Mouse (Mus musculus) neural tube, embryonic 13.5 days (tissue): Measurements from ENCODE around the gene Micall2. TPM values are rescaled to one million over a fixed set of nuclear protein-coding genes. Genes with fewer than 3 reads are reported as not detected.

Source experiments
- ATAC-seq: fragments of 200-750 bp; cut with Nextera tagmentation; 2 replicates; pipeline ENCODE4 v1.8.0; 2017; ENCODE audit warnings: low read depth, mild to moderate bottlenecking, moderate TSS enrichment, moderate library complexity
- H3K27ac ChIP-seq: fragments of 300-500 bp; sonication (generic); replicated peaks from 2 replicates; pipeline ENCODE4 v1.5.1; 2015; ENCODE audit warnings: moderate library complexity, mild to moderate bottlenecking, inconsistent platforms
- H3K27me3 ChIP-seq: fragments of 300-500 bp; sonication (generic); 2 replicates; pipeline ENCODE4 v1.6.1; 2015; ENCODE audit warnings: mild to moderate bottlenecking, inconsistent platforms
- H3K36me3 ChIP-seq: fragments of 300-500 bp; sonication (generic); 2 replicates; pipeline ENCODE4 v1.6.1; 2015; ENCODE audit warnings: mild to moderate bottlenecking, inconsistent platforms
- H3K4me1 ChIP-seq: fragments of 300-500 bp; sonication (generic); replicated peaks from 2 replicates; pipeline ENCODE4 v1.6.1; 2015; ENCODE audit warnings: inconsistent platforms
- H3K4me2 ChIP-seq: fragments of 300-500 bp; sonication (generic); 2 replicates; pipeline ENCODE4 v1.6.1; 2015; ENCODE audit warnings: inconsistent platforms, mild to moderate bottlenecking, moderate library complexity
- H3K4me3 ChIP-seq: fragments of 300-500 bp; sonication (generic); 2 replicates; pipeline ENCODE4 v1.5.1; 2015; ENCODE audit warnings: mild to moderate bottlenecking, inconsistent platforms
- H3K9ac ChIP-seq: fragments of 300-500 bp; sonication (generic); 2 replicates; pipeline ENCODE4 v1.6.1; 2015; ENCODE audit warnings: moderate library complexity, mild to moderate bottlenecking, inconsistent platforms
- H3K9me3 ChIP-seq: fragments of 300-500 bp; sonication (generic); 2 replicates; pipeline ENCODE4 v1.6.1; 2016; ENCODE audit warnings: inconsistent platforms
- WGBS: fragments of 180-500 bp; shearing (Covaris S2); methylation state at CpG from one replicate; pipeline ENCODE4 v1.1.7; 2015; 5-methylcytosine and 5-hydroxymethylcytosine counted together
- polyA plus RNA-seq: library from polyadenylated mRNA; unstranded; fragments of >200 nt; fragmentation: Nextera tagmentation; extraction: Ambion mirVana; gene quantifications from 2 replicates; pipeline ENCODE4 v1.2.1, GENCODE M21; 2015

The Micall2 gene
- polyA plus RNA-seq: 6.2 and 6.3 TPM in 2 replicates

DNA sequence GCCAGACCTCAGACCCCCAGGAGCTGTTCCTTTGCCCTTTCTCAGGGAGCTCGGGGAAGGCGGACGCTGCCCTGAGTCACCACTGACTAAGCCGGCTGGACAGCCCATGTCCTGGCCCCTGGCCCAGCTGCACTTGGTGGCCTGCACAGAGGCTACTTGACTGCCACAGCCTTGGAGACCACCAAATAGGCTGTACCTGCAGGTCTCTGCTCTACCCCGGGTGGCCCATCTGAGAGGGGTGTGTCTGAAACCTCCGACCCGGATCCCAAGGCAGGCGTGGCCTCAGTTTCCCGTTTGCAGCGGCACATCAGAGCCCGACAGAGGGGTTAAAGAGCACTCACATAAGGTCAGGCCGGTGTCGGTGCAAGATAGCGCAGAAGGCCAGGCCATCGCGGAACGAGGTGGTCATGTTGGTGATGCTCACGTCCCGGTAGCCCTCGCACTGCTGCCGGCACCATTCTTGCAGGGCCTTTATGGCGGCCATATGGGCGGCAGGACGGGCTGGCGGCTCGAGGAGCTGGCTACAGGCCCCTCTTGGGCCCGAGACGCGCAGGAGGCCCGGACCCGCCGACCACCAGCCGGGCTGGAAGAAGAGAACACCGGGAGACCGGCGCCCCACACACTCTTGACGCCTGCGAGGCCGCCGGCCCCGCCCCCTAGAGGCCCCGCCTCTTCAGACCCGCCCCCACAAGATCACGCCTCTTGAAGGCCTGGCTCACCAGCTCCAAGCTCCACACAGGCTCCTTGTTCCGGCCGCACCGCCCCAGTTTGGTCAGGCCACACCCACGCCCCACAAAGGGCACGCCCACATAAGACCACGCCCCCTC lies at the start of gene Micall2:
Gene Micall2, minus strand, starts transcription at position 660 of the 827 bp plus-strand sequence.
- peak; percentile 97 for ATAC-seq
- peak within 1 kb of the TSS; percentile 75 for H3K9ac ChIP-seq
- peak within 1 kb of the TSS; percentile 89 for H3K4me2 ChIP-seq
- peak within 1 kb of the TSS; percentile 51 for H3K4me3 ChIP-seq
- no peaks in the 10 kb centered on the region for H3K36me3 ChIP-seq
- peak within 1 kb of the TSS; percentile 35; the same call in 1 of the 2 replicates for H3K27ac ChIP-seq
- H3K4me1 ChIP-seq: peaks cover 47% of the 10 kb centered on the region
- WGBS: 6% methylated on average over 50 of the region's 50 CpGs
- H3K9me3 ChIP-seq: no peaks in the 10 kb centered on the region
- H3K27me3 ChIP-seq: peaks cover 18% of the 10 kb centered on the region

DNA sequence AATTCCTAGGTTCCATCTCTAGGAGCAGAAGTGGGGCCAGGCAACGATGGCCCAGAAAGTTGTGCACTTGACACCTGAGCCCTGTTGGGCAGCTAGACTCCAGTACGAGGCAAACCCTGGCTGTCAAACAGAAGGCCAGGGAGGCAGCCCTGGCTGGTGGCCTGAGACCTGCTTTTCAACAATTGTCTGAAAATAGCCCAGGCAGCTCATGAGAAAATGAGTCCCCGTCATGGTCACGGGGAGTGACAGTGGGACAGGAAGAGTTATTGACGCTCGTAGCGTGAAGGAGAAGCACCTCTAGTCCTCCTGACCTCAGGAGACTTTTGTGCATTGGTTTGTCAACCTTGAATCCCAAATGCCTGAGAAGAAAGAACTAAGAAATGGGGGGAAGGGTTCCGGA lies 45.3 kb upstream of the Micall2 start:
- WGBS: 83% methylated on average over 8 of the region's 8 CpGs
- H3K4me2 ChIP-seq: no peak overlapping the region
- H3K36me3 ChIP-seq: no peaks in the 10 kb centered on the region
- no peak overlapping the region for H3K9ac ChIP-seq
- no peaks in the 10 kb centered on the region for H3K9me3 ChIP-seq
- no peak overlapping the region for H3K27ac ChIP-seq
- ATAC-seq: no peak
- no peaks in the 10 kb centered on the region for H3K27me3 ChIP-seq
- H3K4me3 ChIP-seq: no peak overlapping the region
- no peaks in the 10 kb centered on the region for H3K4me1 ChIP-seq

DNA sequence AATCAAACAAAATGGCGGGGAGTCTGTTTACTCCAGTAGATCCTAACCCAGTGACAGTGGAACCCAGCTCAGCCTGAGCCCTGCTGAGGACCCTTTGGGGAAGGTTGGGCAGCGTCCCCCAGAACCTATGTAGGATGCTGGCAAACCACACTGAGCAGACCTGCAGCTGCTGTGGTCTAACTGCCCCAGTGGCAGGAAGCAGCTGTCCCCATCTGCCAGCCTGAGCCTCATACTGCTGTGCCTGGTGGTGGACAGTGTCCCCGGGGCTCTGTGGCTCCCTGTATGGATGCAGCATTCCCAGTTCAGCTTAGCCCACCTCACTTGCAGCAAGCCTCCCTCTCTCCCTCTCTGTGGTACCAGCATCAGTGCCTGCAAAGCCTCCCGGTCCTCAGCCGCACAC lies 40.8 kb upstream of the Micall2 start:
- 83% methylated on average over 5 of the region's 5 CpGs for WGBS
- no peak overlapping the region for H3K9ac ChIP-seq
- H3K27ac ChIP-seq: no peak overlapping the region
- H3K36me3 ChIP-seq: peaks cover 20% of the 10 kb centered on the region
- no peak overlapping the region for H3K4me3 ChIP-seq
- H3K27me3 ChIP-seq: no peaks in the 10 kb centered on the region
- H3K9me3 ChIP-seq: no peaks in the 10 kb centered on the region
- ATAC-seq: no peak
- H3K4me2 ChIP-seq: no peak overlapping the region
- peaks cover 13% of the 10 kb centered on the region for H3K4me1 ChIP-seq

DNA sequence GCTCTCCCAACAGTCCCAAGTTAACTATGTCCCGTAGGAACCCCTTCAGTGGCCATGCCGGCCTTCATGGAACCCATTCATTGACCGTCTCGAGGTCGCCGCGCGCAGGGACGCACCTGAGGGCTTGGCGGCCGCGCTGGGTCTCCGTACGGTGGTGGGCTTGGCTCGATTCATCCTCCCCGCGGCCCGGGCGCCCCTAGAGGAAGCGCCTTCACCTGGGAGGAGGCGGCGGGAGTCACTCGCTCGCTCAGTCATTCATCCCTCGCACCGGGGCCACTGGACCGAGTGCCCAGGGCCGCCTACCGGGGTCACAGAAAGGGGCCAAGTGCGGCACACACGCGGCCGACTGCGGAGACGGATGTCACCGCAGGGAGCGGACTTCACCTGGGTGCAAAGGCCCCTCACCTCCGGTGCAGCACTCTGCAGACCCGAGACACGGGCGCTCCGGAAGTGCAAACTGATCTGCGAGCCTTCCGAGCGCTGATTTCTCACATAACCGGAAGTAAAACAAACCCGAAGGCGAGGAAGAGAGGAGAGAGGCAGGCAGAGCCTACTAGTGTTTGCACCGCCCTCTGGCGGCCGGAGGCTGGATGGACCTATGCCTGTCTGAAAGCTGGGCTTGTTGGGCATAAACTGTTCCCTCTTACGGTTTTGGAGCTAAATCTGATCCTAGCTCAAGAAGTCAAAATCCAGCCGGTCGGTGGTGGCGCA lies 39.2 kb upstream of the Micall2 start, which contains the start of gene Ints1:
Gene Ints1, minus strand, starts transcription at position 459 of the 711 bp plus-strand sequence.
- Histone ChIP-seq H3K4me1 (peaks cover 13% of the 10 kb centered on the region), H3K4me3 (peak within 1 kb of the TSS; percentile 98), H3K4me2 (peak within 1 kb of the TSS; percentile 95), H3K9me3 (no peaks in the 10 kb centered on the region), H3K36me3 (peaks cover 36% of the 10 kb centered on the region), H3K27me3 (no peaks in the 10 kb centered on the region), H3K9ac (peak within 1 kb of the TSS; percentile 93), H3K27ac (peak within 1 kb of the TSS; percentile 72)
- under 1% methylated on average over 55 of the region's 55 CpGs for WGBS
- peak; percentile 93 for ATAC-seq

DNA sequence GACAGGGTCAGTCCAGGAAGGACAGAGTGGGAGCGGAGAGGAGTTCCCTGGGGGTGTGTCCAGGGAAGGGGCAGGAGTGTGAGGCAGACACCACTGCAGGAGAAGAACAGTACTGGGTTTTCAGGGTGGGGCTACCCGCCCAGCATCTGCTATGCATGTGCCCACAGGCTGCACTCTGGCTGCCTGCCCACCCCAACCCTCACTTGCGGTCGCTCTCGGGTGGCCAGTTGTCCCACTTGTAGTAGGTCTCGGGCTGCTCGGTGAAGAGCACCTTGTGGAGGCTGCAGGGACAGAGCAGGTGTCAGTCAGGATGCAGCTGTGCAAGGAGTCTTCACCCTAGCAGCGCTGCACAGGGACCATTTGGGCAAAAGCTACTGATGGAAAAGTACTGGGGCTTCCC lies 32.1 kb upstream of the Micall2 start:
- ATAC-seq: no peak
- WGBS: 94% methylated on average over 8 of the region's 8 CpGs

DNA sequence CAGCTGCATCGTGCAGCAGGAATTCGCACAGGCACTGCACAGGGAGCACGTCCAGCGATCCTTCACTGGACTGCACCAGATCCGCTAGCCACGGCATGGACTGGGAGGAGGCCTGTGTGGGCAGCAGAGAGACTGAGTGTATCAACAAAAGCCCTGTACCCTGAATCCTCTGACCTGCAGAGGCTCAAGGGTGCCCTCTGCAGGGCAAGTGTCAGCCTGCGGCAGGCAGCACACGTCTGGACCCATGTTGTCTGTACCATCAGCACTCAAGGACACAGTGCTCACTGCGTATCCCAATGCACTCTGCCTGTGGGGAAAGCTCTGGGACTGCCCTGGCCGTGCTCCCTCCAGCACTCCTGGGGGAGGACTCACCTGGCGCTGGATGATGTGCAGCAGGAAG lies 28.2 kb upstream of the Micall2 start:
- H3K9me3 ChIP-seq: no peaks in the 10 kb centered on the region
- H3K4me2 ChIP-seq: no peak overlapping the region
- peaks cover 100% of the 10 kb centered on the region for H3K36me3 ChIP-seq
- no peak overlapping the region for H3K4me3 ChIP-seq
- H3K27me3 ChIP-seq: no peaks in the 10 kb centered on the region
- H3K4me1 ChIP-seq: no peaks in the 10 kb centered on the region
- no peak overlapping the region for H3K9ac ChIP-seq
- H3K27ac ChIP-seq: no peak overlapping the region
- ATAC-seq: peak; percentile 36; the same call in 1 of the 2 replicates
- 75% methylated on average over 11 of the region's 11 CpGs for WGBS

More for the DNA sequence above, 32.1 kb upstream of the Micall2 start:
- Histone ChIP-seq H3K9me3 (no peaks in the 10 kb centered on the region), H3K36me3 (peaks cover 100% of the 10 kb centered on the region), H3K4me2 (no peak overlapping the region), H3K4me1 (no peaks in the 10 kb centered on the region), H3K27ac (no peak overlapping the region), H3K4me3 (no peak overlapping the region), H3K9ac (no peak overlapping the region), H3K27me3 (no peaks in the 10 kb centered on the region)

DNA sequence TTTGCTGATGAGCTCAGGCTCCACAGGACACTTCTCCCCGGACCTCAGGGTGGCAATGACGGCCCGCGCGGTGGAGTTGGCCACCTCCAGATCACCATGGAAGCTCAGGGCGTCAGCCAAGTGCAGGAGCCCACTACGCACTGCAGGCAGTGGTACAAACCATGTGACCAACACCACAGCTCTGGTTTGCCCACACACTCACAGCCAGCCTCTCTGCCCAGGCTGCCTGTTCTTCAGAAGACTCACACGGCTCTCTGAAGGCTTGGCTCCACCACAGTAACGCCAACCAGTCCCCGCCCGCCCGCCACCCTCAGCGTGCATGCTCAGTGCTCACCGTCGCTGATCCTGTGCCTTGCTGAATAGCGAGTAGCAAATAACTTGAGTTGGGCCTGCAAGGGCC lies 22.0 kb upstream of the Micall2 start:
- no peak overlapping the region for H3K4me3 ChIP-seq
- peaks cover 97% of the 10 kb centered on the region for H3K36me3 ChIP-seq
- H3K27me3 ChIP-seq: no peaks in the 10 kb centered on the region
- no peaks in the 10 kb centered on the region for H3K4me1 ChIP-seq
- no peak overlapping the region for H3K27ac ChIP-seq
- no peak overlapping the region for H3K4me2 ChIP-seq
- no peaks in the 10 kb centered on the region for H3K9me3 ChIP-seq
- no peak for ATAC-seq
- no peak overlapping the region for H3K9ac ChIP-seq
- WGBS: 86% methylated on average over 16 of the region's 16 CpGs

DNA sequence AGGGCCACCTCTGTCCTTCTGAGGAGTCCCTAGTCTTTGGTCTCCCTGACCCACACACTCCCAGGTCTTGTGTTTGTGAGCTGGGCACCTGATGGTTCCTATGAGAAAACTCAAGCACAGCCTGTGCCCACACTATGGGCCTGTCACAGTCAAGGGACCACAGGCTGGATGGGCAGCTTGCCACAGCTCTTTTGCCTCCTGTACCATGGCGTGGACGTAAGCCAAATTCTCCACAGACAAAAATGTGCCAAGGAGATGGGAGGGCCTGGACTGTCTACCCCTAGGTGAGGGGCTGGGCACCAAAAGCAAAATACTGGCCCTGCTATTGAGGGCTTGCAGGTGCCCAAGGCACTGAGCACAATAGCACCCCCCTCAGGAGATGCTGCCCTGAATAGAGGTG lies 20.4 kb upstream of the Micall2 start:
- Histone ChIP-seq H3K27ac (no peak overlapping the region), H3K27me3 (no peaks in the 10 kb centered on the region), H3K4me1 (no peaks in the 10 kb centered on the region), H3K4me2 (no peak overlapping the region), H3K9ac (no peak overlapping the region), H3K36me3 (peaks cover 97% of the 10 kb centered on the region), H3K9me3 (no peaks in the 10 kb centered on the region), H3K4me3 (no peak overlapping the region)
- 95% methylated on average over 2 of the region's 2 CpGs for WGBS
- no peak for ATAC-seq

DNA sequence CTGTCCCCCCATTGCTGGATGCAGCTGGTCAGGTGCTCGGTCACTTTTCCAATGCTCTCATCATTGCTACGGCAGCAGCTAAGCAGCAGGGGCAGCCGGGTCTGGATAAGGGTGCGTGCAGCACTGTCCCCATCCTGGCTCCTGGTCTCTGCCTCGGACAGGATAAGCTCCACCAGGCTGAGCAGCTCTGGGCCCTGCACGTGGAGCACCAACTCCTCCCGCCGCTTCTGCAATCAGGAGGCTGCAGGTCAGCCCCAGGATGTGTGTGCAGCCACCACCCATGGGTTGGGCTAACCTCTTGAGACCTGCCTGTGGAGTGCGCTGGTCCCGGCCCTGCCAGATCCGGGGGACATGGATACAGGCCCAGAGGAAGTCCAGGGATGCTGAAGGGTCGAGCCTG lies 20.0 kb upstream of the Micall2 start:
- H3K9ac ChIP-seq: no peak overlapping the region
- no peaks in the 10 kb centered on the region for H3K27me3 ChIP-seq
- no peak overlapping the region for H3K27ac ChIP-seq
- no peaks in the 10 kb centered on the region for H3K4me1 ChIP-seq
- no peaks in the 10 kb centered on the region for H3K9me3 ChIP-seq
- H3K36me3 ChIP-seq: peaks cover 97% of the 10 kb centered on the region
- ATAC-seq: no peak
- no peak overlapping the region for H3K4me3 ChIP-seq
- no peak overlapping the region for H3K4me2 ChIP-seq
- 90% methylated on average over 12 of the region's 12 CpGs for WGBS

DNA sequence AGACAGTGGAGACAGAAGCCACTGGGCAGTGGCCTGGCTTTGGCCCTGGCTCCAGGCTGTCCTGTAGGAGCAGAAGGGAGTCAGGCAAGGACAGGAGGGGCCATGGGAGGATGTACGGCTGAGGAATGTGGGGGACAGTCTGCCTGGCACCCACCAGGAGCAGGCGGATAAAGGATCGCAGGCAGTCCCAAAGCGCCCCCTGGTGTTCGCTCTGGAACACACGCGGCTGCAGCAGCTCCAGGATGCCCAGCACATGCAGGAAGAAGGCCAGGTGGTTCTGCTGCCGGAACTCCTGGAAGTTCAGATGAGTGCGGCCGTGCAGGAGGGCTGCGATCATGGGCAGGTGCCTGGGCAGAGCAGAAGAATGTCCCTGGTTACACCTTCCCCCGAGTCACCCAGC lies 18.6 kb upstream of the Micall2 start:
- no peak for ATAC-seq
- H3K4me2 ChIP-seq: no peak overlapping the region
- H3K9ac ChIP-seq: no peak overlapping the region
- H3K9me3 ChIP-seq: no peaks in the 10 kb centered on the region
- no peak overlapping the region for H3K27ac ChIP-seq
- no peaks in the 10 kb centered on the region for H3K4me1 ChIP-seq
- WGBS: 40% methylated on average over 12 of the region's 12 CpGs
- peaks cover 92% of the 10 kb centered on the region for H3K36me3 ChIP-seq
- no peaks in the 10 kb centered on the region for H3K27me3 ChIP-seq
- H3K4me3 ChIP-seq: no peak overlapping the region

DNA sequence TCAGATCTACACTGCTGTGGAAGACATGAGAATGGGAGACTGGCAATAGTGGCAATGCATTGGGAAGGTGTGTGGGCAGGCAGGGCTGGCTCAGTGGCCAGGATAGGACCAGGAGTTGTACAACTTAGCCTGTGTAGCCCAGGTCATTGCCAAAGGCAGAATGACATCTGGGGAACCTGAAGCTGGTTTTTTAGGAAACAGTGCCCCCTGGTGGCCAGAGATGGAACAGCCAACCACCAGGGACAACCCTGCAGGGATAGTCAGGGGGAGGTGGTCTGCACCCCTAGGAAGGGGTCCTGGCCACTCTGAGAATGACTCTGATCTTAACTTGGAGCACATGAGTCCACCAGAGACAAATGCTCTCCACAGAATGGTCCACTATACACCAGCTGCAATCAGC lies 14.4 kb upstream of the Micall2 start:
- H3K27me3 ChIP-seq: peaks cover 13% of the 10 kb centered on the region
- H3K27ac ChIP-seq: no peak overlapping the region
- ATAC-seq: no peak; the same call in 1 of the 2 replicates
- H3K4me1 ChIP-seq: no peaks in the 10 kb centered on the region
- H3K4me3 ChIP-seq: no peak overlapping the region
- H3K9ac ChIP-seq: no peak overlapping the region
- no peak overlapping the region for H3K4me2 ChIP-seq
- H3K9me3 ChIP-seq: no peaks in the 10 kb centered on the region
- peaks cover 54% of the 10 kb centered on the region for H3K36me3 ChIP-seq

DNA sequence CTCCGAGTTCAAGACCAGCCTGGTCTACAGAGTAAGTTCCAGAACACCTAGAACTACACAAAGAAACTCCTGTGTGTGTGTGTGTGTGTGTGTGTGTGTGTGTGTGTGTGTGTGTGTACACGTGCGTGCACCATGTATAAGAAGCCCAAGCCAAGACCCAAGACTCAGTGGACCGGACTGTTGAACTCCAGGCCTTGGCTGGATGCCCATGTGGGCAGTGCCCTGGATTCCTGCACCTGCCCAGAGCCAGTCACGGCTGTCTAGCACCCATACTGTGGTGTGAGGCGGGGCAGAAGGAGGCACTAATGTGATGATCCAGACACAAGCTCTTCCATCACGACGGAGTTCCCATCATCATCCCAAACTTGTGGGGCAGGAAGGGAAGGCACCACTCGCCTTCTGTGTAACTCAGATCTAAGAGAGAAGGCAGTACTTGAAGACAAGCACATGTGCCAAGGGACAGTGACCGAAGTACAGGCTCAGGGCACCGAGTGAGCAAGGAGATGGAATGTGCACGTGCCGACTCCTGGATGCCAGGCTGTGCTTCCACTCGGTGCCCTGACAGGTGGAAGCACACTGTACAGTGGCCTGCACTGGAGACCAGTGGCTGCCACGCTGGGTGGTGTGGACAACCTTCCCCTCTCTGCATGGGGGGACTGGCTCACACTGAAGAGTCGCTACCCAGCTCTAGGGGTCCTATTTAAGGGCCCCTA lies 13.4 kb upstream of the Micall2 start:
- ATAC-seq: no peak
- H3K9ac ChIP-seq: no peak overlapping the region
- peaks cover 21% of the 10 kb centered on the region for H3K27me3 ChIP-seq
- no peaks in the 10 kb centered on the region for H3K4me1 ChIP-seq
- 85% methylated on average over 16 of the region's 16 CpGs for WGBS
- no peak overlapping the region for H3K4me2 ChIP-seq
- H3K27ac ChIP-seq: no peak overlapping the region
- H3K4me3 ChIP-seq: no peak overlapping the region
- H3K36me3 ChIP-seq: peaks cover 44% of the 10 kb centered on the region
- no peaks in the 10 kb centered on the region for H3K9me3 ChIP-seq
